Mouse (Mus musculus) limb, embryonic 11.5 days (tissue): ENCODE measurements at regions not wholly inside any gene's neighbourhood (a gene's known extent, or its start where the extent isn't known, plus 50 kb on each side); places are given as distances from the start of the nearest gene placed in this dataset.
A peak's percentile ranks its signal among the peaks of the same experiment; 100 is the strongest.

ENCODE experiments used
- ATAC-seq: fragments of 200-750 bp; cut with Nextera tagmentation; 2 replicates; pipeline ENCODE4 v1.8.0; 2017; ENCODE audit warnings: low read depth; ENCODE audit not compliant: insufficient number of reproducible peaks, low FRiP score, low TSS enrichment
- DNase-seq: peaks from one replicate; pipeline ENCODE4 v3.0.0-alpha.2; 2015; ENCODE audit warnings: low spot score
- H3K27ac ChIP-seq: fragments of 300-500 bp; sonication (generic); replicated peaks from 2 replicates; pipeline ENCODE4 v1.5.1; 2014; ENCODE audit warnings: low read depth, mild to moderate bottlenecking, low read length
- H3K27me3 ChIP-seq: fragments of 300-500 bp; sonication (generic); 2 replicates; pipeline ENCODE4 v1.6.1; 2014; ENCODE audit warnings: mild to moderate bottlenecking, low read length, mixed read lengths; ENCODE audit not compliant: control insufficient read depth, insufficient read depth
- H3K36me3 ChIP-seq: fragments of 300-500 bp; sonication (generic); 2 replicates; pipeline ENCODE4 v1.6.1; 2014; ENCODE audit warnings: mild to moderate bottlenecking, low read length, moderate library complexity, mixed read lengths; ENCODE audit not compliant: control insufficient read depth, insufficient read depth
- H3K4me1 ChIP-seq: fragments of 300-500 bp; sonication (generic); 2 replicates; pipeline ENCODE4 v1.6.1; 2014; ENCODE audit warnings: low read length, mixed read lengths; ENCODE audit not compliant: control insufficient read depth, insufficient read depth
- H3K4me2 ChIP-seq: fragments of 300-500 bp; sonication (generic); 2 replicates; pipeline ENCODE4 v1.6.1; 2014; ENCODE audit warnings: low read depth, mild to moderate bottlenecking, moderate library complexity; ENCODE audit not compliant: severe bottlenecking
- H3K4me3 ChIP-seq: fragments of 300-500 bp; sonication (generic); 2 replicates; pipeline ENCODE4 v1.5.1; 2014; ENCODE audit warnings: low read depth, low read length
- H3K9ac ChIP-seq: fragments of 300-500 bp; sonication (generic); 2 replicates; pipeline ENCODE4 v1.6.1; 2014; ENCODE audit warnings: mild to moderate bottlenecking, low read length
- H3K9me3 ChIP-seq: fragments of 300-500 bp; sonication (generic); 2 replicates; pipeline ENCODE4 v1.6.1; 2016; ENCODE audit warnings: low read length; ENCODE audit not compliant: control insufficient read depth
- WGBS: fragments of 180-500 bp; shearing (Covaris S2); extraction: QIAGEN DNeasy Blood & Tissue Kit; methylation state at CpG from one replicate; pipeline ENCODE4 v1.1.7; 2014; 5-methylcytosine and 5-hydroxymethylcytosine counted together

DNA sequence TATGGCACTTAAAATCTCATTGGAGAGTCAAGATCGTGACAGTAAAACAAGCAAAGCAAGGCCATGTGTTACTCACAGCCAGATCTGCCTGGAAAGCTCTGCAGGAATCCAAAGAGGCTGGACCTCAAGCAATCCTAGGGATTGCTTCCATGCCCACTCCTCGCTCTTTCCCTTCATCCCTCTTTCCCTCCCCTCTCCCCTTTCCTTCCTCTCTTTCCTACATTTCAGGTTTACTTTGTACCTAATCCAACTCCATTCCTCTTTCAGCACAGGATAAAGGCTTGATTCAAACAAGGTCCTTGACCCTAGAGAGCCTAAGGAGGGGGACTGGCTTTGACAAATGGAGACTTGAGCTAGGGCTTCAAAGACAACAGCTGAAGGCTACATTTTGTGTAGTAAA, 126.0 kb upstream of the Ldb2 start:
- WGBS, result 10% methylated on average over 2 of the region's 2 CpGs
- Histone ChIP-seq H3K36me3 (no peaks in the 10 kb centered on the region), H3K4me2 (no peak overlapping the region), H3K27me3 (no peaks in the 10 kb centered on the region), H3K27ac (no peak overlapping the region), H3K9ac (no peak overlapping the region), H3K9me3 (no peaks in the 10 kb centered on the region), H3K4me1 (peaks cover 16% of the 10 kb centered on the region), H3K4me3 (no peak overlapping the region)
- DNase-seq, result no peak
- no peak for ATAC-seq

DNA sequence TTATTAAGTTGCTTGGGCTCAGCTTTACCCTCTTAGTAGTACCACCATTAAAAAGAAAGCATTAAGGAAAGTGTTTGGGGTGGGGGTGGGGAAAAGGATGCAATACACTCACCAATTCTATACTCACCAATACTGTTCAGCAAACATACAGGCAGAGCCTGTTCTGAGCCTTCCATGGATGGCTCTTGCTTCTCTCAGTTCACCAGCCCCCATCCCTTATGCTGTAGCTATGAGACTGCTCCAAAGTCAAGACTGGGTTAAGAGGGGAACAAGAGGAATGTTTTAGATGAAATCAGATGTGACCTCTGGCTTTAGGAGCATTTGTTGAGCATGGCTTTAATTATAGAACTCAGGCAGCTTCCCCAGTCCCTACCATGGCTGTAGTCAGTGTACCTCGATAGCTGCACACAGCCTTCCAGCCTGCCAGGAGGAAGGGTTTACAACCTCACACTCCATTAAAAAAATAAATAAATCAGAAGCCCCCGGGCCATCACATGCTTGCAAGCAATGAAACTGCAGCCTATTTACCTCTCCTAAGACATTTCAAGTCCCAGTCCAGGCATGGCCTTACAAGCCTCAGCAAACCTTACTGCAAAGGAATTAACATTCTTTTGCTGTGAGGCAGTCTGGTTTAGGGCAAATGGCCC, 122.8 kb upstream of the Ldb2 start:
- DNase-seq (peak; percentile 89), ATAC-seq (peak; percentile 97)
- no peak overlapping the region for H3K9ac ChIP-seq
- H3K36me3 ChIP-seq, result no peaks in the 10 kb centered on the region
- H3K27ac ChIP-seq, result peak overlapping the region; percentile 67
- no peaks in the 10 kb centered on the region for H3K9me3 ChIP-seq
- H3K4me3 ChIP-seq, result no peak overlapping the region
- no peak overlapping the region for H3K4me2 ChIP-seq
- H3K27me3 ChIP-seq, result no peaks in the 10 kb centered on the region
- 7% methylated on average over 2 of the region's 2 CpGs for WGBS
- peaks cover 16% of the 10 kb centered on the region for H3K4me1 ChIP-seq

DNA sequence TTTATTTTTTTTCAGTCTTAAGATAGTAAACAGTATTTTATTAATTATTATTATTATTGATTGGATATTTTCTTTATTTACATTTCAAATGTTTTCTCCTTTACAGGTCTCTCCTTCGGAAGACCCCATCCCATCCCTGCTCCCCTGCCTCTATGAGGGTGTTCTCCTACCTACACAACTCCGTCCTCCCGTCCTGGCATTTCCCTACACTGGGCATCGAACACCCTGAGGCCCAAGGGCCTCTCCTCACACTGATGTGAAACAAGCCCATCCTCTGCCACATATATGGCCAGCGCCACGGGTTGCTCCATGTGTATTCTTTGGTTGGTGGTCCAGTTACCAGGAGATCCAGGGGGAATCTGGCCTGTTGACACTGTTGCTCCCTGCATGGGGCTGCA, 118.3 kb upstream of the Ldb2 start:
- Histone ChIP-seq H3K9ac (no peak overlapping the region), H3K36me3 (no peaks in the 10 kb centered on the region), H3K4me1 (peaks cover 10% of the 10 kb centered on the region), H3K9me3 (no peaks in the 10 kb centered on the region), H3K27me3 (no peaks in the 10 kb centered on the region), H3K27ac (no peak overlapping the region), H3K4me2 (no peak overlapping the region), H3K4me3 (no peak overlapping the region)
- WGBS, result 93% methylated on average over 6 of the region's 6 CpGs
- no peak for DNase-seq
- ATAC-seq, result no peak

DNA sequence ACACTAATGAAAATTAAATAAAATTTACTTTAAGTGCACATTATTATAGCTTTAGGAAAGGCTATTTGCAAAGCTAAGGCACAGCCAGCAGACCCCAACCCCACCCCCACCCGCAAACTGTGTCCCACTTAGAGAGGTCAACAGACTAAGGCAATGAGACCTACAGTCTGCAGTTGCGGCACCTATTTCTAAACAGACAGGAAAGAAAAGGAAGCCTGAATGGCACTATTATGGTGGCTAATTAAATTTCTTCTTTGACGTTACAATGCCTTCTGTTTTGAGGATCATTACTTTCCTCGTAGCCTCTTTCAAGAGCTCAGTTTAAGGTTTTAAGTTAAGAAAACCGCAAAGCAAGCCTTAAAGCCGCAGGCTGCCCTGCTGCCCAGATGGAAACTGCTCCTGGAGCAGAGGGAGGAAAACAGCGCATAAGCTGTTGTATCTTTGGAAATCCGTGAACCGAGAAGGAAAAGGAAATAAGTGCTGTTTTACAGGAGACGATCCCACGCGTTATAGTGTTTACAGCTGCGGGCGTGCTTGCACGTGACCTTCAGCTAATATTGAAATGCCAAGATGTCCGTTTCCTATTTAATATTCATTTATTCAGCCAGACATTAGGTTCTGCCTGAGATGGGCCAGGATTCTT, 117.8 kb upstream of the Ldb2 start:
- H3K4me1 ChIP-seq, result peaks cover 9% of the 10 kb centered on the region
- no peaks in the 10 kb centered on the region for H3K27me3 ChIP-seq
- peak overlapping the region; percentile 42; the same call in 1 of the 2 replicates for H3K27ac ChIP-seq
- no peaks in the 10 kb centered on the region for H3K36me3 ChIP-seq
- ATAC-seq, result no peak
- DNase-seq, result peak; percentile 36
- H3K9ac ChIP-seq, result no peak overlapping the region
- no peak overlapping the region for H3K4me3 ChIP-seq
- H3K4me2 ChIP-seq, result peak overlapping the region; percentile 1; the same call in 1 of the 2 replicates
- H3K9me3 ChIP-seq, result no peaks in the 10 kb centered on the region
- 42% methylated on average over 16 of the region's 16 CpGs for whole genome bisulfite sequencing

DNA sequence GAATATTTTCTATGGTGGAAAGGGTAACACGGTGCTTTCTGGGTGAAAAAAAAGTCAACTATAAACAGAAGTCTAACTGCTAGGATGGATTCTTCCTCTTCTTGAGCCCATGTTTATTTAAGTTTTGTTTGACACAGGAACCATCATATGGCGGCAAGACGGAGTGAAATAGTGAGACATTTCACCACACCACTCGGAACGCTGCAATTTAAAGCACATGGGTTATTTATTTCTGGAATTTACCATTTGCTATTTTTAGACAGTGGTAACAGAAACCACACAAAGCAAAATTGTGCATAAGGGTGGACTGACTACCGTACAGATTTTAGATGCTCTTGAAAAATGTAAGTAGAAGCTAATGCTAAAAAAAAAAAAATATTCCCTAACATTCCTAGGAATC, 103.1 kb upstream of the Ldb2 start:
- WGBS, result 71% methylated on average over 6 of the region's 6 CpGs
- no peak for ATAC-seq

DNA sequence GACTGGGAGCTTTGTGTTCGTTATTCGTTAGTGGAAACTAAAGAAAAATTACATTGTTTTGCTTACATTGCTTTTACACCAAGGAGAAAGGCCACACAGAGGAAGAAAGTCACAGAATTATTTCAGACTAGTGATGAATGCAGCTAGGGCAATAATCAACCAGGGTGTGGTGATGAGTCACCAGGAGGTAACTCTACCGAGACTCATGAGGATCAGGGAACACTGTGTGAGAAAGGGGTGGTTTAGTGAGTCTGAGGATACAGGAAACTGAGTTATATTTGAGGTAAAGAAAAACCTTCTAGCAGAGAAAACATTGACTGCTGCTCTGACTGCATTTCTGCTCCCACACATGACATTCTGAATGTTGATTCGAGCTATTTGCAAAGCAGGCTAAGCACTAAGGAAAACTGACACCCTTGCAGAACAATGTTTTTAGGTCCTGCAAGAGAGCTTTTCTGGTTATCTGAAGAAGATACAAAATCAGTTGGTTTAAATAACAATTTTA, 87.1 kb upstream of the Ldb2 start:
- Histone ChIP-seq H3K36me3 (no peaks in the 10 kb centered on the region), H3K4me2 (no peak overlapping the region), H3K4me1 (no peaks in the 10 kb centered on the region), H3K9me3 (no peaks in the 10 kb centered on the region), H3K4me3 (no peak overlapping the region), H3K9ac (no peak overlapping the region), H3K27ac (no peak overlapping the region), H3K27me3 (no peaks in the 10 kb centered on the region)
- 86% methylated on average over 4 of the region's 4 CpGs for WGBS
- ATAC-seq (no peak), DNase-seq (no peak)

More for the DNA sequence above, 103.1 kb upstream of the Ldb2 start:
- no peaks in the 10 kb centered on the region for H3K4me1 ChIP-seq
- no peak overlapping the region for H3K27ac ChIP-seq
- no peak for DNase-seq
- H3K9me3 ChIP-seq, result no peaks in the 10 kb centered on the region
- H3K4me2 ChIP-seq, result no peak overlapping the region
- no peaks in the 10 kb centered on the region for H3K27me3 ChIP-seq
- no peak overlapping the region for H3K4me3 ChIP-seq
- no peaks in the 10 kb centered on the region for H3K36me3 ChIP-seq
- no peak overlapping the region for H3K9ac ChIP-seq

DNA sequence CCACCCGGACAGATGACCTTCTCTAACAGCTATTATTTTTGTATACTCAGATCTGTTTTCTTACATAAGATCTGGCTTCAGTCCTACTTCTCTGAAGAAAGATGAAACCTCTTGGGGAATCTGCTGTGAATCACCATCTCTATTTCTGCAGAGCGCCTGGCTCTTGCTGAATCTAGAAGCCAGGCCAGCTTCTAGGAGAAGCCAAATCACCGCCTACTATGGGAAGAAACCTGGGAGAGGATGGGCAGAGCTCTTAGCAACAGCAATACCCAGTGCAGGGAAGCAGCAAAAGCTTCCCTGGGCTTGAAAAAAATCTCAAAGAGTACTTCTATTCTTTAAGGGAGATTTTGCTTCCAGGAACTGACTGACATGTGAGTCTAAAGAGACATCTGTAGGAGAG, 77.5 kb upstream of the Ldb2 start:
- no peak overlapping the region for H3K4me2 ChIP-seq
- 84% methylated on average over 3 of the region's 3 CpGs for WGBS
- H3K9ac ChIP-seq, result no peak overlapping the region
- H3K27ac ChIP-seq, result no peak overlapping the region
- no peak for ATAC-seq
- no peak overlapping the region for H3K4me3 ChIP-seq
- H3K27me3 ChIP-seq, result no peaks in the 10 kb centered on the region
- no peak for DNase-seq
- no peaks in the 10 kb centered on the region for H3K9me3 ChIP-seq
- no peaks in the 10 kb centered on the region for H3K36me3 ChIP-seq
- no peaks in the 10 kb centered on the region for H3K4me1 ChIP-seq

DNA sequence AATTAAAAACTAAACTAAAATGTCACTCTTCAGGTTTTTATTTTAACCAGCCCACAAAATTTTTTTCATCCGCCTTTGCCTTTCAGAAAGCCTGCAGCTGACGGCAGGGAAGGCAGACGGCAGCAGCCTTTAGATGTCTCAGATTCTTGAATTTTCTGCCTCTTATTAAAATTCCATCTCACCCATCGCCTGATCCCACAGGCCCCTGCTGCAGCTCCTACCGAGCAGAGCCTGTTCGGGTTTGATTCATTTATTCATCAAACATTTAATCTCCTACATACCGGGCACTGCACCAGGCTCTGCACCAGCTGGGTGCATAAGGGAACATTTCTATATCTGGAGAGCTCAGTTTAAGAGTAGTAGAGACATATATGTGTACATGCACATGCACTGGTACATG, 72.8 kb upstream of the Ldb2 start:
- Histone ChIP-seq H3K36me3 (no peaks in the 10 kb centered on the region), H3K4me3 (no peak overlapping the region), H3K4me1 (no peaks in the 10 kb centered on the region), H3K9me3 (no peaks in the 10 kb centered on the region), H3K4me2 (no peak overlapping the region), H3K9ac (no peak overlapping the region), H3K27me3 (no peaks in the 10 kb centered on the region), H3K27ac (no peak overlapping the region)
- 53% methylated on average over 7 of the region's 7 CpGs for WGBS
- ATAC-seq (no peak), DNase-seq (no peak)
